Mouse (Mus musculus) kidney, postnatal 14 days (tissue): ENCODE results near the gene Olfr315.
"Not testable (repeated sequence)": the region's sequence is repeated elsewhere in the genome, so short reads cannot be mapped to it uniquely, and the experiment has no call there.

ENCODE experiments used
- DNase-seq: peaks from one replicate; pipeline ENCODE4 v3.0.0; 2022; ENCODE audit warnings: mixed read lengths

Olfr315 gene

GRCm38 (mm10) chr11:58828937-58829336, 55.9 kb downstream of the Olfr315 start, which contains the start of gene Olfr312:
Gene Olfr312 (plus strand): TSS chr11:58829237.
- not testable (repeated sequence) for DNase-seq

GRCm38 (mm10) chr11:58829764-58830163, 56.8 kb downstream of the Olfr315 start:
- DNase-seq, result no peak
